Mouse (Mus musculus): ENCODE measurements around the gene Vmn2r83.

GRCm38 (mm10) chr10:79540746-79541145 is 72.2 kb downstream of the Vmn2r83 start:
- TF ChIP-seq CTCF (IDR thresholded peaks at IDR 0.05; ENCODE audit: low read depth) (no peak), EP300 (IDR thresholded peaks at IDR 0.05; ENCODE audit: low read depth) (no peak)

Measured in heart, postnatal 0 days (tissue).